Mouse (Mus musculus) neural tube, embryonic 13.5 days (tissue): ENCODE data around the gene Synj2. TPM values are rescaled to one million over a fixed set of nuclear protein-coding genes. Genes with fewer than 3 reads are reported as not detected.
"Not testable (repeated sequence)": the region's sequence is repeated elsewhere in the genome, so short reads cannot be mapped to it uniquely, and the experiment has no call there.

Source experiments
- ATAC-seq: fragments of 200-750 bp; cut with Nextera tagmentation; 2 replicates; pipeline ENCODE4 v1.8.0; 2017; ENCODE audit warnings: low read depth, mild to moderate bottlenecking, moderate TSS enrichment, moderate library complexity
- H3K27ac ChIP-seq: fragments of 300-500 bp; sonication (generic); replicated peaks from 2 replicates; pipeline ENCODE4 v1.5.1; 2015; ENCODE audit warnings: moderate library complexity, mild to moderate bottlenecking, inconsistent platforms
- H3K27me3 ChIP-seq: fragments of 300-500 bp; sonication (generic); 2 replicates; pipeline ENCODE4 v1.6.1; 2015; ENCODE audit warnings: mild to moderate bottlenecking, inconsistent platforms
- H3K36me3 ChIP-seq: fragments of 300-500 bp; sonication (generic); 2 replicates; pipeline ENCODE4 v1.6.1; 2015; ENCODE audit warnings: mild to moderate bottlenecking, inconsistent platforms
- H3K4me1 ChIP-seq: fragments of 300-500 bp; sonication (generic); replicated peaks from 2 replicates; pipeline ENCODE4 v1.6.1; 2015; ENCODE audit warnings: inconsistent platforms
- H3K4me2 ChIP-seq: fragments of 300-500 bp; sonication (generic); 2 replicates; pipeline ENCODE4 v1.6.1; 2015; ENCODE audit warnings: inconsistent platforms, mild to moderate bottlenecking, moderate library complexity
- H3K4me3 ChIP-seq: fragments of 300-500 bp; sonication (generic); 2 replicates; pipeline ENCODE4 v1.5.1; 2015; ENCODE audit warnings: mild to moderate bottlenecking, inconsistent platforms
- H3K9ac ChIP-seq: fragments of 300-500 bp; sonication (generic); 2 replicates; pipeline ENCODE4 v1.6.1; 2015; ENCODE audit warnings: moderate library complexity, mild to moderate bottlenecking, inconsistent platforms
- H3K9me3 ChIP-seq: fragments of 300-500 bp; sonication (generic); 2 replicates; pipeline ENCODE4 v1.6.1; 2016; ENCODE audit warnings: inconsistent platforms
- WGBS: fragments of 180-500 bp; shearing (Covaris S2); methylation state at CpG from one replicate; pipeline ENCODE4 v1.1.7; 2015; 5-methylcytosine and 5-hydroxymethylcytosine counted together
- polyA plus RNA-seq: library from polyadenylated mRNA; unstranded; fragments of >200 nt; fragmentation: Nextera tagmentation; extraction: Ambion mirVana; gene quantifications from 2 replicates; pipeline ENCODE4 v1.2.1, GENCODE M21; 2015

The Synj2 gene
- polyA plus RNA-seq, 1 experiment from 2014 or later = 1.7 TPM

DNA sequence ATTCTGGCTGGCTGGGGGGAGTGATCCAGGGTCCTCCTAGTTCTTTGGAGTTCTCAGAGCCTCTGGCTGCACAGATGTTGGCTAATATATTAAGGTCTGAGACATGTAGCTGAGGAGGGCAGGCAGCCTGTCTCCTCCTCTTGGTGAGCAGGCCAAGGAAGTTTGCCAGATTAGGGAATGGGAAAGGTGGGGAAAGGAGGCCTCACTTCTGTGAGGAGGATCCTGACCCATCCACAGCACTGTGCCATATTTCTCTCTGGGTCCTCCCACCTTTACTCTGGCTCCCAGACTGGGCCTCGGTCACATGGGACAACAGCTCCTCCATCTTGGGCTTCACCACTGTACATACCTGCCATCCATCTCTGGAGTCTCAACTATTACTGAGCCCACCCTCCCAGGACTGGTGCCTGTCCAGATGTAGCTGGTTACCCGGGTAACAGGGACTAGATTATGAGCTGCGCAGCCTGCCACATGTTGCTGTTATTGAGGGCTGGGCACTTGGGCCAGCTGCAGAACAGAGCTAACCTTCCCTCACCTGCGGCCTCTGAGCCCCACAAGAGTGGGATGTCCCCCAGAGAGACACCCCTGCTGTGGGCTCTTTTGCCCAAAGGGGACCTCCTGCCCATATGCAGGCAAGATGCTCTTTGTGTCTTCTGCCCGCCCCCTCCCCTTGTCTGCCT is 66.2 kb downstream of the Synj2 start:
- no peaks in the 10 kb centered on the region for H3K27me3 ChIP-seq
- H3K4me3 ChIP-seq = no peak overlapping the region
- no peak overlapping the region for H3K27ac ChIP-seq
- H3K36me3 ChIP-seq = no peaks in the 10 kb centered on the region
- 75% methylated on average over 5 of the region's 5 CpGs for WGBS
- H3K9me3 ChIP-seq = 0 out of 2 replicates have a peak, but pooled peaks cover 3% of the 10 kb centered on the region
- no peak for ATAC-seq
- H3K4me2 ChIP-seq = no peak overlapping the region
- no peak overlapping the region for H3K9ac ChIP-seq
- H3K4me1 ChIP-seq = peaks cover 12% of the 10 kb centered on the region

DNA sequence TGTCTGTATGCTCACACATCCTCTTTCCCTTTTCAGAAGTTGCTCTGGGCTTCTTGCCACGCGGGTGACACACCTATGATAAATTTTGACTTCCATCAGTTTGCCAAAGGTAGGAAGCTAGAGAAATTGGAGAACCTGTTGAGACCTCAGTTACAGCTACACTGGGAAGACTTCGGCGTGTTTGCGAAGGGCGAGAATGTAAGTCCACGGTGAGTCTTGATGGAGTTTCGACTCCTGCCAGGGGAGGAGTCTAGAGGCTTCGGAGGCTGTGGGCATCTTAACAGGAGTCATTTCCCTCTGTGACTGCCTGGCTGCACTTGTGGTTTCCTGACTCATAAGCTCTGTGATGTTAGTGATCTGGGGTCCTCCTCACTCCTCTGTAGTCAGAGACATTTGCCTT is 66.8 kb downstream of the Synj2 start:
- H3K27ac ChIP-seq = no peak overlapping the region
- no peak for ATAC-seq
- no peaks in the 10 kb centered on the region for H3K36me3 ChIP-seq
- no peak overlapping the region for H3K4me3 ChIP-seq
- no peaks in the 10 kb centered on the region for H3K27me3 ChIP-seq
- H3K9ac ChIP-seq = no peak overlapping the region
- peaks cover 12% of the 10 kb centered on the region for H3K4me1 ChIP-seq
- 85% methylated on average over 9 of the region's 9 CpGs for WGBS
- H3K9me3 ChIP-seq = 0 out of 2 replicates have a peak, but pooled peaks cover 3% of the 10 kb centered on the region
- H3K4me2 ChIP-seq = no peak overlapping the region

DNA sequence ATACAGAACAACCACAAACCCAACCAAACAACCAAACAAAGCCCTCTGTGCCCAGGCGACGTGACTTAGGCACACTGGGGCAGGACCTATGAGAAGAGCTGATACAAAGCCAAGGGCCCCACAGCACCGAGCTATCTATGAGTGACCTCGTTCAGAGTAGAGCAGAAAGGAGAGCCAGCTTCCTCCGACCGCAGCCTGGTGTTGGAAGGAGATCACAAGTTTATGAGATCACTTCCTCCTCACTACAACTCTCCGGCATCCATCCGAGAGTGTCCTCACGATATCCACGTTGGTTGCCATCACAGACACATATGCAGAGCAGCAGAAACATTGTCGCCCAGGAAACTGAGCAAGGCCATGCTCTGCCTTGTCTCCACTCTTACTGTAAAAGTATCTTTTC is 67.5 kb downstream of the Synj2 start:
- Histone ChIP-seq H3K36me3 (no peaks in the 10 kb centered on the region), H3K4me1 (peaks cover 12% of the 10 kb centered on the region), H3K9me3 (0 out of 2 replicates have a peak, but pooled peaks cover 2% of the 10 kb centered on the region), H3K4me3 (no peak overlapping the region), H3K9ac (no peak overlapping the region), H3K27ac (no peak overlapping the region), H3K4me2 (no peak overlapping the region), H3K27me3 (no peaks in the 10 kb centered on the region)
- ATAC-seq = no peak
- WGBS = 81% methylated on average over 11 of the region's 11 CpGs

DNA sequence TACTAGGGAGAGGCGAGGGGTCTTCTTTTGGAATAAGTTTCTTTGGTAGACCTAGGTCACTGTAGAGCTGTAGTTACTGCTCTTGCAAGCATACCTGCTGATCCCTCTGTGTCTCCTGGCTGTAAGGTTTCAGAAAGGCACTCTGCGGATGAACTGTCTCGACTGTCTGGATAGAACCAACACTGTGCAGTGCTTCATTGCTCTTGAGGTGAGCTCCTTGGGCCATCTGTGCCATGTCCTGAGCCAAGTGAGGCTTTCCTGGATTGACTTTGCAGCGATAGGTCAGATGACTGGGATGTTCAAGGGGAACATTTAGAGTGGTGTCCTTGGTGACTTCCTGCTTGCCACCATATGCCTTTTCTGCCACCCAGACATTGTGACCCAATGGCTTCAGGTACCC is 68.5 kb downstream of the Synj2 start:
- WGBS = 93% methylated on average over 4 of the region's 4 CpGs
- Histone ChIP-seq H3K4me2 (no peak overlapping the region), H3K4me3 (no peak overlapping the region), H3K27me3 (no peaks in the 10 kb centered on the region), H3K9ac (no peak overlapping the region), H3K27ac (no peak overlapping the region), H3K9me3 (no peaks in the 10 kb centered on the region), H3K4me1 (peaks cover 12% of the 10 kb centered on the region), H3K36me3 (no peaks in the 10 kb centered on the region)
- ATAC-seq = no peak

DNA sequence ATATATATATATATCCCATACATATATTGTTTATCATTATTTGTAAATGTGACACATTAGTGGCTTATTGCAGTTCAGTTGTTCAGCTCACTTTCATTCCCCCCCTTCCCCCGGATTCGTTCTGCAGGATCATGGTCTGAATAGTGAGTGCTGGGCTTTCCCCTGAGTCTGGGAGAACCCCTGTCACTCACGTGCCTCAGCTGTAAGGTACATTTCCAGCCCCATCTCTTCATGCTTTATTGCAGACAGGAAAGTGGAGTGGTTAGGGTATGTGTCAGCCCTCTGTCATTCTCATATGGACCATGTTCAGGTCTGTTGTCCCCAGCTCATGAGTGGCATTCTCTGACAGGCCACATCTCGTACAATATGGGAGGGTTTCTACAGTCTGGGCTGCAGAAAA is 72.0 kb downstream of the Synj2 start:
- Histone ChIP-seq H3K36me3 (no peaks in the 10 kb centered on the region), H3K4me3 (no peak overlapping the region), H3K9ac (no peak overlapping the region), H3K27me3 (no peaks in the 10 kb centered on the region), H3K9me3 (no peaks in the 10 kb centered on the region), H3K4me2 (no peak overlapping the region), H3K4me1 (no peaks in the 10 kb centered on the region), H3K27ac (no peak overlapping the region)
- no peak for ATAC-seq
- 78% methylated on average over 4 of the region's 4 CpGs for WGBS

DNA sequence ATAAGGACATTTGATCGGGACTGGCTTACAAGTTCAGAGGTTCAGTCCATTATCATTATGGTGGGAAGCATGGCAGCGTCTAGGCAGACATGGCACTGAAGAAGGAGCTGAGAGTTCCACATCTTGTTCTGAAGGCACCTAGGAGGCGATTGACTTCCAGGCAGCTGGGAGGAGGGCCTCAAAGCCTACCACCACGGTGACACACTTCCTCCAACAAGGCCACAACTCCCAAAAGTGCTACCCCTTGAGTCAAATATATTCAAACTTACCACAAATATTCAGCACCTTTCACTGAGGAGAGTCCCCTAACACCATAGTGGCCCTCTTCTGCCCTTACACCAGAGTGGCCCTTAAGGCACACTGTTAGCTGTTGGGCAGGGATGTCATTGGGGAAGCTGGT is 73.9 kb downstream of the Synj2 start:
- no peaks in the 10 kb centered on the region for H3K9me3 ChIP-seq
- no peak overlapping the region for H3K27ac ChIP-seq
- WGBS = 86% methylated on average over 4 of the region's 4 CpGs
- no peak overlapping the region for H3K4me3 ChIP-seq
- no peak overlapping the region for H3K9ac ChIP-seq
- no peaks in the 10 kb centered on the region for H3K36me3 ChIP-seq
- no peak overlapping the region for H3K4me2 ChIP-seq
- H3K4me1 ChIP-seq = no peaks in the 10 kb centered on the region
- no peak for ATAC-seq
- H3K27me3 ChIP-seq = no peaks in the 10 kb centered on the region

DNA sequence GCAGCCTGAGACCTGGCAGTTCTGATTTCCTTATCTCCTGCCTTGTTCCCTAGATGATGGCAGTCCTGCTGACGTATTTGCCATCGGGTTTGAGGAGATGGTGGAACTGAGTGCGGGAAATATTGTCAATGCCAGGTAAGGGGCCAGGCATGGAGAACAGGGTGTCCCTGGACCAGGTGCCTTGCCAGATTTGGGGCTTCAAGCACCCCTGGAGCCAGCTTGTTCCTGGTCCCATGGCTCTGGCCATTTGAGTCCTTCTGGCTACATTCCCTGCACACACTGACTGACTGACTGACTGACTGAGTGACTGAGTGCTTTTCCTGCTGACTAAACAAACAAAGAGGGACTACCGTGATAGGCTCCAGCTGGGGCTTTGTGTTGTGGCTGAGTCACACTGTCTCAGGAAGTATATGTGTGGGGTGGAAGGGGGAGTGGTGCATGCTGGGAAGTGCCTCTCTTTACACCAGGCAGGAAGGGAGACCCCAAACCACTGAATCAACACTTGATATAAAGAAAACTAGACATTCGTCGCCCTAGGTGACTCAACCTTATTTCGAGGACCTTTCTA is 75.2 kb downstream of the Synj2 start:
- ATAC-seq = no peak
- Histone ChIP-seq H3K4me3 (no peak overlapping the region), H3K27me3 (no peaks in the 10 kb centered on the region), H3K4me2 (no peak overlapping the region), H3K9ac (no peak overlapping the region), H3K36me3 (no peaks in the 10 kb centered on the region), H3K4me1 (no peaks in the 10 kb centered on the region), H3K27ac (no peak overlapping the region), H3K9me3 (no peaks in the 10 kb centered on the region)
- WGBS = 72% methylated on average over 7 of the region's 7 CpGs

DNA sequence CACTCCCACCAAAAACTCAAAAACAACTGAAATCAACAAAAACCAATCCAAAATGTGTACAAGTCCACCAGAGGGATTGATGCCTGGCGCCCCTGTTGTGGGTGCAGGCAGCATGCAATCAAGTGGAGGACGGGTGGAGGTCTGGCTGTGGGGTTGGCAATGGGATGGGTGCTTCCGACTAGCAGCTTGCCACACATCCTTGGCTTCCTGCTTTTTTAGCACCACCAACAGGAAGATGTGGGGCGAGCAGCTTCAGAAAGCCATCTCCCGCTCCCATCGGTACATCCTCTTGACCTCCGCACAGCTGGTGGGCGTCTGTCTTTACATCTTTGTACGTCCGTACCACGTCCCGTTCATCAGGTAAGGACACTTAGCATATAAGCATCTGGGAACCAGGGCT is 76.2 kb downstream of the Synj2 start:
- H3K36me3 ChIP-seq = no peaks in the 10 kb centered on the region
- H3K4me1 ChIP-seq = no peaks in the 10 kb centered on the region
- H3K27me3 ChIP-seq = no peaks in the 10 kb centered on the region
- H3K4me2 ChIP-seq = no peak overlapping the region
- 61% methylated on average over 12 of the region's 12 CpGs for WGBS
- H3K9me3 ChIP-seq = no peaks in the 10 kb centered on the region
- ATAC-seq = no peak
- H3K27ac ChIP-seq = no peak overlapping the region
- no peak overlapping the region for H3K4me3 ChIP-seq
- H3K9ac ChIP-seq = no peak overlapping the region

DNA sequence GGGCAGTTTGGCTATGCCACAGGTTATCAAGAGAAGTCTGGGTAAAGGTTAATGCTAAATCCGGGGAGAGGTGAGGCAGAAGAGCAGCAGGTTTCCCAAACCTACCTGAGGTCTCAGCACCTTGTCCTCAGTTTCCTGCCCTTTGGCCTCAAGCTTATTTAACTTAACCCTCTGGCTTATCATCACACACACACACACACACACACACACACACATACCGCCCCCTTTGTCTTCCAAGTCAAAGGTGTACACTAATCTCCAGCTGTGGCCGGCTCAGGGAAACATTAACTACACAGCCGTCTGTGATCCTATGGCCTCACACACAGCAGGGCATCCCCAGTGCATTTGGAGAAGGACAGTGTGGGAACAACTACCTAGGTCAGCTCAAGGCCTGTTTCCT is 77.3 kb downstream of the Synj2 start:
- no peaks in the 10 kb centered on the region for H3K4me1 ChIP-seq

DNA sequence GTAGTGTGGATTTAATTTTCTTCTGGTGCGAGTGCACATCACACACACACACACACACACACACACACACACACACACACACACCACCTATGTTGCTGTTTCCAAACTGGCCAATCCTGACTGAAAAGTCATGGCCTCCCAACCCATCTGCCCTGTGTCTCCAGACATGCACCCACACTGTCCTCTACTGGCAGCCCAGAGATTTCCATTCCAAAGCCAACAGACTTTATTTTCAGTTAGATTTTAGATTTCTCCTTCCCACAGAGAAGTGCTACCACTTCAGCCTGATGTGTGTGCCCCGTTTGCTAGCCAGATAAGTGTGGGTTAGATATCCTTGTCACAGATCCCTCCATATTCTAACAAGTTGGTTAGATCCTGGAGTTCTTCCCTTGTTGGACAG is 78.7 kb downstream of the Synj2 start:
- 71% methylated on average over 2 of the region's 2 CpGs for WGBS
- Histone ChIP-seq H3K4me1 (no peaks in the 10 kb centered on the region), H3K9me3 (no peaks in the 10 kb centered on the region), H3K36me3 (no peaks in the 10 kb centered on the region), H3K4me2 (no peak overlapping the region), H3K9ac (no peak overlapping the region), H3K27me3 (no peaks in the 10 kb centered on the region), H3K4me3 (no peak overlapping the region), H3K27ac (no peak overlapping the region)
- no peak for ATAC-seq

More for the DNA sequence above, 77.3 kb downstream of the Synj2 start:
- Histone ChIP-seq H3K4me3 (no peak overlapping the region), H3K9me3 (no peaks in the 10 kb centered on the region), H3K36me3 (no peaks in the 10 kb centered on the region), H3K4me2 (no peak overlapping the region), H3K27me3 (no peaks in the 10 kb centered on the region), H3K27ac (no peak overlapping the region), H3K9ac (no peak overlapping the region)
- no peak for ATAC-seq
- 76% methylated on average over 4 of the region's 4 CpGs for WGBS

DNA sequence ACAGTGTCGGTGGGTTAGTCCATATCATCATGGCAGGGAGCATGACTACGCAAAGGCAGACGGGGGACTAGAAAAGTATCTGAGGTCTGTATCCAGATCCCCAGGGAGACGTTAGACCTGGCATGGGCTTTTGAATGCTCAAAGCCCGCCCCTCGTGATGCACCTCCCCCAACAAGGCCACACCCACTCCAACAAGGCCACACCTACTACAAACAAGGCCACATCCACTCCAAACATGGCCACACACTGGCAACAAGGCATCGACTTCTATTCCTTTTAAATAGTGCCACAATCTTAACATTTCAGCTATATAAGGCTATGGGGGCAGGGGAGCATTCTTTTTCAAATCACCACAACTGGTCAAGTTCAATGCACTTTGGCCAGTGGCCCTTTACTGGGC is 79.6 kb downstream of the Synj2 start:
- H3K36me3 ChIP-seq = no peaks in the 10 kb centered on the region
- H3K4me2 ChIP-seq = no peak overlapping the region
- H3K4me1 ChIP-seq = no peaks in the 10 kb centered on the region
- H3K27ac ChIP-seq = no peak overlapping the region
- WGBS = 52% methylated on average over 7 of the region's 7 CpGs
- no peak overlapping the region for H3K4me3 ChIP-seq
- H3K27me3 ChIP-seq = no peaks in the 10 kb centered on the region
- no peaks in the 10 kb centered on the region for H3K9me3 ChIP-seq
- no peak overlapping the region for H3K9ac ChIP-seq
- no peak for ATAC-seq

DNA sequence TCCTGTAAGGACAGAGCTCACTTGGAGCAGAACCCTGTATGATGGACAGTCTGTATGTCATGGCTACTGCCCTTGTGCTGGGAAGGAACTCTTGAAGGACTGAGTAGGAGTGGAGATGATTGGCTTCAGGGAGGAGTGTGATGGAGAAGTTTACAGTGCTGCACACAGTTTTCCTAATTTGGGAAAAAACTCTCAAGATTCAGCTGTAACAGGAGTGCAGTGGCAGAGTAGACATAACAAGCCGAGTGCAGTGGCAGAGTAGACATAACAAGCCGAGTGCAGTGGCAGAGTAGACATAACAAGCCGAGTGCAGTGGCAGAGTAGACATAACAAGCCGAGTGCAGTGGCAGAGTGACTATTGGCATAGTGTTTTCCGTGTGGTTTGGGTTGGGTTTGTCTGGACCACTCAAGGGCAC is 80.3 kb downstream of the Synj2 start:
- not testable (repeated sequence) for H3K4me1 ChIP-seq, H3K36me3 ChIP-seq, H3K27ac ChIP-seq, H3K27me3 ChIP-seq, H3K9ac ChIP-seq, H3K9me3 ChIP-seq
- ATAC-seq = peak; percentile 66; the same call in 1 of the 2 replicates
- 51% methylated on average over 5 of the region's 5 CpGs for WGBS
- Histone ChIP-seq H3K4me3 (peak overlapping the region; percentile 12), H3K4me2 (peak overlapping the region; percentile 41)

DNA sequence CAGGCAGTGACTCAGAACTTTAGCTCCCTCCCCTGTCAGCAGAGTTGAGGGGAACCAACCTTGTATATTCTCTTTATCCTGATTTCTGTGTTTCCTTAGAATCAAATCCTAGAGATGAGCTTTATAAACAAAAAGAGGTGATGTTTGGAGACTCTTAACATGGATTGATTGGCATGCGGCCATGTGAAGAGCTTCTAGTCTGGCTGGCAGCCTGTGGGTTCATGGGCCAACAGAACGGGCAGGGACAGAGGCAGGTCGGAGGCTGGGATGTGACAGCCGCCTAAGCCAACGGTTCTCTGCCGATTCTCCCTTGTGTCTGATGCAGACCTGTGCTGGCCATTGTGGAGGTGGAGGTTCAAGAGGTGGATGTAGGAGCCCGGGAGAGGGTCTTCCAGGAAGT is 84.8 kb downstream of the Synj2 start:
- ATAC-seq = no peak
- Histone ChIP-seq H3K4me2 (no peak overlapping the region), H3K9me3 (no peaks in the 10 kb centered on the region), H3K4me1 (no peaks in the 10 kb centered on the region), H3K4me3 (no peak overlapping the region), H3K27me3 (no peaks in the 10 kb centered on the region), H3K9ac (no peak overlapping the region), H3K36me3 (no peaks in the 10 kb centered on the region), H3K27ac (no peak overlapping the region)
- 87% methylated on average over 7 of the region's 7 CpGs for WGBS
